Mouse (Mus musculus) lung, postnatal 0 days (tissue): ENCODE measurements at regions not wholly inside any gene's neighbourhood (a gene's known extent, or its start where the extent isn't known, plus 50 kb on each side); places are given as distances from the start of the nearest gene placed in this dataset.

Experiments
- ATAC-seq: fragments of 200-750 bp; cut with Nextera tagmentation; 2 replicates; pipeline ENCODE4 v1.8.0; 2017; ENCODE audit warnings: moderate library complexity
- DNase-seq: peaks from one replicate; pipeline ENCODE4 v3.0.0-alpha.2; 2016; ENCODE audit warnings: low spot score
- H3K27ac ChIP-seq: fragments of 300-500 bp; sonication (generic); 2 replicates; pipeline ENCODE4 v1.5.1; 2014; ENCODE audit warnings: antibody characterized with exemption, mild to moderate bottlenecking, low read length, mixed read lengths
- H3K27me3 ChIP-seq: fragments of 300-500 bp; sonication (generic); replicated peaks from 2 replicates; pipeline ENCODE4 v1.6.1; 2014; ENCODE audit warnings: low read length, mixed read lengths; ENCODE audit not compliant: insufficient read depth
- H3K36me3 ChIP-seq: fragments of 300-500 bp; sonication (generic); 2 replicates; pipeline ENCODE4 v1.6.1; 2014; ENCODE audit warnings: low read length, mixed read lengths; ENCODE audit not compliant: insufficient read depth
- H3K4me1 ChIP-seq: fragments of 300-500 bp; sonication (generic); 2 replicates; pipeline ENCODE4 v1.6.1; 2014; ENCODE audit warnings: antibody characterized with exemption, low read depth, low read length, mixed read lengths; ENCODE audit not compliant: insufficient read depth
- H3K4me2 ChIP-seq: fragments of 300-500 bp; sonication (generic); replicated peaks from 2 replicates; pipeline ENCODE4 v1.6.1; 2014; ENCODE audit warnings: low read depth, mild to moderate bottlenecking, low read length, moderate library complexity, mixed read lengths
- H3K4me3 ChIP-seq: fragments of 300-500 bp; sonication (generic); 2 replicates; pipeline ENCODE4 v1.5.1; 2014; ENCODE audit warnings: low read depth, low read length
- H3K9ac ChIP-seq: fragments of 300-500 bp; sonication (generic); replicated peaks from 2 replicates; pipeline ENCODE4 v1.6.1; 2014; ENCODE audit warnings: low read depth, mild to moderate bottlenecking
- H3K9me3 ChIP-seq: fragments of 300-500 bp; sonication (generic); 2 replicates; pipeline ENCODE4 v1.6.1; 2016; ENCODE audit warnings: low read length, mixed read lengths
- CTCF ChIP-seq: IDR thresholded peaks from 2 replicates; pipeline ENCODE4 v1.5.1; 2016; ENCODE audit warnings: antibody characterized with exemption, mild to moderate bottlenecking
- EP300 ChIP-seq: IDR thresholded peaks from 2 replicates; pipeline ENCODE4 v1.6.1; 2016; ENCODE audit warnings: antibody characterized with exemption, mild to moderate bottlenecking, control low read depth
- WGBS: fragments of 180-500 bp; shearing (Covaris S2); extraction: QIAGEN DNeasy Blood & Tissue Kit; methylation state at CpG from one replicate; pipeline ENCODE4 v1.1.7; 2014; 5-methylcytosine and 5-hydroxymethylcytosine counted together

DNA sequence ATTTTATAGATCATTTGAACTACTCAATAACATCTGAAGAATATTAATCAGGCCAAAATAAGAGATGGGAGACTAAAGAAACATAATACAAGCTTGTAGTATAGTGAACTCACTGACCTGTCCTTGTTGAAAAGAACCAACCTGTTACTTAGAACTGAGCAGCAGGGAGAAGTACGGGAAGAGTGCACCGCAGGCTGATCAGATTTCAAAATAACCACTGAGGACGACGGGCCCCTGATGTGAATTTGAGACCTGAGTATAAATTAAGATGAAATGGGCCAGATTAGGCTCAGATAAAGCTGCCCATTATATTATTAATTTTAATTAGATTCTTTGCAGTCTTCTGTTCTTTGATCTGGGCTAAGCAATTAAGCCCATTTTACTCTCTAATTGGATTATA, 391.2 kb upstream of the Tyrp1 start:
- ATAC-seq = no peak
- WGBS = 56% methylated on average over 4 of the region's 4 CpGs
- DNase-seq = no peak
- Histone ChIP-seq H3K27me3 (no peaks in the 10 kb centered on the region), H3K4me2 (no peak overlapping the region), H3K4me3 (no peak overlapping the region), H3K9me3 (no peaks in the 10 kb centered on the region), H3K27ac (no peak overlapping the region), H3K9ac (no peak overlapping the region), H3K36me3 (no peaks in the 10 kb centered on the region), H3K4me1 (no peaks in the 10 kb centered on the region)
- TF ChIP-seq CTCF (no peak), EP300 (no peak)

DNA sequence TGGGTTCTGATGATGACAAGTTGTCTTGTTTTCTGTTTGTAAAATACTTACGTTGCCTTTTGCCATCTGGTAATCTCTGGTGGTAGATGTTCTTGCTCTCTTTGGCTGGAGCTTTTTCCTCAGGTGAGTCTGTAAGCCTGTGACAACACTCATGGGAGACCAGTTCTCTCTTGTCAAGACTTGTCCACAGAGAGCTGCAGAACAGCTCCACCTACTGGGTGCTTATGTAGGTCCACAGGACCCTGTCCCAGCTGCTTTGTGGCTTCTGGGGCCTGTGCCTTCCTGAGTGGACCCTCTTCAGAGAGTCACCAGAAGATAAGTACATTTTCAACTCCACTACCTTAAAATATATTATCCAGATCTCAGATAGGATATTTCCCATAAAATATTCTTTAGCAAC, 370.3 kb upstream of the Tyrp1 start:
- H3K27ac ChIP-seq = no peak overlapping the region
- H3K4me1 ChIP-seq = no peaks in the 10 kb centered on the region
- 94% methylated on average over 1 of the region's 1 CpGs for WGBS
- no peaks in the 10 kb centered on the region for H3K9me3 ChIP-seq
- no peaks in the 10 kb centered on the region for H3K36me3 ChIP-seq
- ATAC-seq = no peak
- DNase-seq = no peak
- no peaks in the 10 kb centered on the region for H3K27me3 ChIP-seq
- H3K4me2 ChIP-seq = no peak overlapping the region
- H3K4me3 ChIP-seq = no peak overlapping the region
- H3K9ac ChIP-seq = no peak overlapping the region
- TF ChIP-seq CTCF (peak; percentile 6; the same call in 1 of the 2 replicates), EP300 (no peak)

DNA sequence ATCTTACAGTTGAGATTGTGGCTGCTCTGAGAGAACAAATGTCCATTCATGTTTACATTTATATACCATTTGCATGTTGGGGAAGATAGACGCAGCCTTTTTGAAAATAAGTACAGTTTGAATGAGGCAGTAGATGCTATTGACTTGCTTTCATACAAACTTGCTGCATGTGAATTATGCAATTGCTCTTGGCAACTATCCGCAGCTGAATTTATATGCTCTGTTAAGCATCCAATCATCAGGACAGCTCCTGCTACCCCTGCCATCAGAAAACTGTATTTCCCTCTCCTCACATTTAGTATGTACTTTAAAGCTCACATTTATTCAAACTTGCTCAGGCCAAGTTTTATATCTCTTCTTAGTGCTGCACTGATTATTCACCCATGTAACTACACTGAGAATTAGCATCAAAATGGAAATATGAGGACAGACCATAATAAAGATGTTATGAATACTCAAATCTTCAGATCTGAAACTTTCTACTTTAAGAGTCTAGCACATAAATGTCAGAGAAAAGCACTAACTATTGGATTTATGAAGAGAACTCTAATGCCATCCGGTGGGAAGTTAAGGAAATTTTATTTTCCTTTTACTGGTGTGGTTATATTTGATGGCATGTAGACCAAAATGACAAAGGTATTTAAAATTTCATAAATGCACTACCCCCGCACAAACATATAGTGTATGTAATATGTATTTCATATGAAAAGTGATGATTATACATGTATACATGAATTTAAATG, 358.0 kb upstream of the Tyrp1 start:
- TF ChIP-seq EP300 (no peak), CTCF (no peak)
- ATAC-seq (no peak), DNase-seq (no peak)
- no peak overlapping the region for H3K4me2 ChIP-seq
- H3K36me3 ChIP-seq = no peaks in the 10 kb centered on the region
- no peaks in the 10 kb centered on the region for H3K9me3 ChIP-seq
- 79% methylated on average over 4 of the region's 4 CpGs for WGBS
- H3K27me3 ChIP-seq = no peaks in the 10 kb centered on the region
- no peak overlapping the region for H3K4me3 ChIP-seq
- H3K9ac ChIP-seq = no peak overlapping the region
- H3K4me1 ChIP-seq = no peaks in the 10 kb centered on the region
- H3K27ac ChIP-seq = no peak overlapping the region

DNA sequence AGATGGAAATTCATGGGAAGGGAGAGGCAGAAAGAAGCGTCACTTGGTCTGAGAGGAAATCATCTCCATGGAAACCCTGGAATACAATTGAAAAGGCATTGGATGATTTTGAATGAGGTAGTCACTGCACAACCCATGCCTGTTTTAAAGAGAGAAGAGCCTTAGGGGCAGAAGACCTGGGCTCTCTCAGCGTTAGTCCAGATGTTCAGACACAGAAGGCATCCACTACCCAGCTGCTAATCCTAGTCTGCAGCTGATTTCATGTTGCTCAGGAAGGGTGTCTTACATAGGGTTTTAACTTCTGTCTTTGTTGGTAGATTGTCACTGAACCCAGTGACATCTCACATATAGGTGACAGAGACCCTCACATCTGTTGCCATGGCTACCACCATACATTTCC, 318.8 kb upstream of the Tyrp1 start:
- Histone ChIP-seq H3K27ac (no peak overlapping the region), H3K4me2 (no peak overlapping the region), H3K4me1 (no peaks in the 10 kb centered on the region), H3K4me3 (no peak overlapping the region), H3K27me3 (no peaks in the 10 kb centered on the region), H3K36me3 (no peaks in the 10 kb centered on the region), H3K9ac (no peak overlapping the region), H3K9me3 (no peaks in the 10 kb centered on the region)
- no peak for TF ChIP-seq EP300
- TF ChIP-seq CTCF = no peak
- no peak for DNase-seq
- WGBS = 70% methylated on average over 2 of the region's 2 CpGs
- ATAC-seq = no peak

DNA sequence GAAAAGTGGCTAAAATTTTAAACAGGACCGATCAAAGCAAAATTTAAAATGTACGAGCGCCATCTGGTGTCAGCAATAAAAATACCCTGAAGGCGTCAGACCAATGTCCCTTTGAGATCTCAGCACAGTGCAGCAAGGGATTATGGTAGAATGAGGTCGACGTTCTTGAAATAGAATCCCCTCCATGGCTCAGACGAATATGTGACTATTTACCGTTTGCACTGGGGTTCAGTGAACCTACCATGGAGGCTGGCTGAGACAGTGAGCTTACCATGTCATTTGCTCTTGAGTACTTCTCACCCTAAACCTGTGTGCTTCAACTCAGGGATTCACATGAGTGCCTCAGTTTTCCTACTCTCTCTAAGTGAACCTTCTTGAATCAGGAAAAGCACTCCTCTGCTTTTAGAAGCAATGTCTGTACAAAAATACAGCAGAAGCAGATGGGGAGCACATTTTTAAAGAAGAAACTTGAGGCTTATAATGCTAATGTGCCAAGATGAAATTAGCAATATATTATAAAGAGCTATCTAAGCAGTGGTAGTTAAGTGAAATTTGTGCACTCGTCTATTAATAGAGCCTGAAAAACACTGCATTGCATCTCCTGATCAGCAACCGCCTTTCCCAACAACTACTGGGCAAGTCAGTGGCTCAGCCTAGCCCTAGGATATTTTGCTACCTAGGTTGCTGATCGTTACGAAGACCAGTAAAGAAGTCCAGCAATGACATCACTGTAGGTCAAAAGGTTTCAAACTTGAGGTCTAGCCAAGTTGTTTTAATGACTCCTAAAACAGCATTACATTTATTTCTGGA, 316.2 kb upstream of the Tyrp1 start:
- peak; percentile 33 for DNase-seq

DNA sequence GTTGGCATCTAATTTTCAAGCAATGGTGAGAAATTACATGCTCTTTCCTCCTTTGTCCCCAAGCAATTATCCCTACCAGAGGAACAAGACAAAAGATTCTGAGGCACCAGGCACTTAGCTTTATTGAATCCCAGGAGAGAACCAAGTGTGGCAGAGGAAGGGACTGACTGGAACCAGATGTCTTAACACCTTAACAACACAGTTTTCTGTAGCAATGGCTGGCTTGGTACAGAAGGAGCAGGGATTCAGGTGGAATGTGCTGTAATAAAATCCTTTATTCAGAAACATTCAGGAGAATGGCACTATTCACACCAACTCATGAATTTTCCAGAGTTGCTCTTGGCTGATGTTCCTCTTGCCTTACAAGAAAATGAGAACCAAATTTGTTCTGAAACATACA, 315.3 kb upstream of the Tyrp1 start:
- Histone ChIP-seq H3K4me2 (no peak overlapping the region), H3K27me3 (no peaks in the 10 kb centered on the region), H3K27ac (no peak overlapping the region), H3K36me3 (no peaks in the 10 kb centered on the region), H3K4me1 (no peaks in the 10 kb centered on the region), H3K9me3 (no peaks in the 10 kb centered on the region), H3K9ac (no peak overlapping the region), H3K4me3 (no peak overlapping the region)
- TF ChIP-seq EP300 (no peak), CTCF (no peak)
- ATAC-seq = no peak
- DNase-seq = no peak

More for the DNA sequence above, 316.2 kb upstream of the Tyrp1 start:
- Histone ChIP-seq H3K4me2 (no peak overlapping the region), H3K4me1 (no peaks in the 10 kb centered on the region), H3K9ac (no peak overlapping the region), H3K4me3 (no peak overlapping the region), H3K9me3 (no peaks in the 10 kb centered on the region), H3K36me3 (no peaks in the 10 kb centered on the region), H3K27me3 (no peaks in the 10 kb centered on the region), H3K27ac (no peak overlapping the region)
- TF ChIP-seq EP300 (no peak), CTCF (peak; percentile 56)
- ATAC-seq = no peak
- WGBS = 27% methylated on average over 12 of the region's 12 CpGs
